Mouse (Mus musculus) G1E-ER4 (cell line): ENCODE measurements around the gene Ccdc148. TPM values are rescaled to one million over a fixed set of nuclear protein-coding genes. Genes with fewer than 3 reads are reported as not detected.

ENCODE experiments used
- GATA1 ChIP-seq: IDR thresholded peaks from one replicate; pipeline ENCODE4 v1.8.0; 2012; ENCODE audit warnings: low read length, inconsistent platforms
- polyA plus RNA-seq: library from polyadenylated mRNA; stranded (reverse); fragments of >175 nt; gene quantifications from 2 replicates; pipeline ENCODE4 v1.2.3, GENCODE M21; 2012

The Ccdc148 gene
- polyA plus RNA-seq, 1 experiment = not detected

- no peak for TF ChIP-seq GATA1
These were observed 242.1 kb downstream of the Ccdc148 start for GRCm38 (mm10) chr2:58918351-58918750.

DNA sequence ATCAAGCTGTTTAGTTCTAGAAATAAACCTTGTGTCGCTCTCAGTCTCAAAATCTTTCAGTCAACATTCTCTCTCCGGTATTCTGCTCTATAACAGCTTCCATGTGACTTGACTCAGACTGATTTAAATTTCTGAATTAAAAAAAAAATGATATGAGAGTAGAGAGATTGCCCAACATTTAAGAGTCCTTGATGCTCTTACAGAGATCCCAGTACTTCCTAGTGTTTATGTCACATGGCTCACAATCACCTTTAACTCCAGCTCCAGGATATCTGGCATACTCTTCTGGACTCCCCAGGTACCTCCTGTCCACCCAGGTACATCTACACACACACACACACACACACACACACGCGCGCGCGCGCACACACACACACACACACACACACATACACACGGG, 248.1 kb downstream of the Ccdc148 start:
- no peak for TF ChIP-seq GATA1

DNA sequence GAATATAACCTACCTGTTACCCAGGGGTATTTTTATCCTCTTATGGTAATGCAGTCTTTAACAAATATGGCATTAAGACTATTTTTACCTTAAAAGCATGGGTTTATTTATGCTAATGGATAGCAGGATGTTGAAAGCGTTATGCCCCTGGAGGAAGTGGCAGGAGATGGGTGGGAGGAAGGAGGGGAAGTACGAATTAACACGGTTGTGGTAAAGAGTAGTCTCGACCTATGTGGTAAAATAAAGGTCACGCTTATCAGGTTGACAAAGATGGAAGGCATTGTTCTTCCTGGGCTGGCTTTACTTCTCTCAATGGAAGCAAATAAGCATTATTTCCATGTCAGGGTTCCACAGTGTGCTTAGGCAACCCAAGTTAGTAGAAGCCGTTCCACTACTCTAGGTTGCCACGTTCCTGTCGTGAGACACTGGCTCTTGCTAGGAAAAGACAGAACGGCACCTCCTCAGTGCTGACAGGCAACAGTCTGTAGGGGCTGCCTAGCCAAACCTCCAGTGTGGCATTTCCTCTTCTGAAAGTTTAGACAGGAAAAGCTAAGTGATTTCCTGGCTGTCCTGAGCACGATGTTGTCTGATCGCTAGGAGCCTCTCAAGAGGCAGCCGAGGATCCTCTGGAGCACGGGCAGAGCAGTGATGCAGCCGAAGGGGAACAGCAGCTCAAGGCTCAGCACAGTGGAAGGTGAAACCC, 253.5 kb downstream of the Ccdc148 start:
- TF ChIP-seq GATA1 = no peak

GRCm38 (mm10) chr2:58905057-58905456, 255.4 kb downstream of the Ccdc148 start:
- no peak for TF ChIP-seq GATA1

GRCm38 (mm10) chr2:58879876-58880275, 280.6 kb downstream of the Ccdc148 start:
- TF ChIP-seq GATA1 = no peak

GRCm38 (mm10) chr2:58859134-58859533, 301.3 kb downstream of the Ccdc148 start, which contains the start of gene Gm11099:
Gm11099 (plus strand) TSS chr2:58859434.
- TF ChIP-seq GATA1 = no peak

- TF ChIP-seq GATA1 = no peak
These were observed 316.0 kb downstream of the Ccdc148 start for GRCm38 (mm10) chr2:58844499-58844898.

- no peak for TF ChIP-seq GATA1
These were observed 318.0 kb downstream of the Ccdc148 start for GRCm38 (mm10) chr2:58842443-58842842.

GRCm38 (mm10) chr2:58841021-58841420, 319.5 kb downstream of the Ccdc148 start:
- no peak for TF ChIP-seq GATA1

GRCm38 (mm10) chr2:58832253-58832980, 328.1 kb downstream of the Ccdc148 start:
- TF ChIP-seq GATA1 = no peak

DNA sequence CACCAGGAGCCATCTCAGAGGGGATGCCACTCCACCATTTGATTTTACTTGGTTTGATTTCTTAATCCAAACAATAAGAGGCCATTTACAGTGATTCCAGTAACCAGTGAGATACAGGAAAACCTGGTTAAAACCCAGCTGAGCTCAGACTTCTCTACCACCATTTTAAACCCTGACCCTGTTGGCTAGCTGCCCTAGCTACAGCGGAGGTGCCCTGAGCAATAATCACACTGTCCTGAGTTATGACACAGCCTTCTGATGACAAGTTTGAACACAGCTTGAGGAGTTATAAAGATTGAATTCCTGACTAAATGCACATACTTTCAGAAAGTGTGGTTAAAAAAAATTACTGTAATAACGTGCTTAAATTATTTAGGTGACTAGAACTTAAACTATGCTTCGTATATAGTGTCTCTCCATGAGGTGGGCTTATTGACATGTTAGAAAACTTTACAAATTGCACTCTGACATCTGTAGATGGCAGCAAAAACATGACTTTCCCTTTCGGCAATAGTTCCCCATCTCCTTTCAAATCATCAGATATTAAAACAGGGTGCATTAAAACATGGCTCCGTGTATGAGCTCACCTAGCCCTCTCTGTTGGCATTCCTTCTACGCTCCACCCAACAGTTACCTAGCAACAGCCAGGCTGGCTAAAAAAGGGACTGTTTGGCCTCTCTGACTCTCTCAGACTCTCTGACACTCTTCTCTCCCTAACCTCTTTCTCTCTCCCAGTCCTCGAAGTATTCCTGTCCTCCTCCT, 330.3 kb downstream of the Ccdc148 start:
- no peak for TF ChIP-seq GATA1

- TF ChIP-seq GATA1 = no peak
These were observed 331.4 kb downstream of the Ccdc148 start for GRCm38 (mm10) chr2:58828910-58829600.

GRCm38 (mm10) chr2:58812941-58813340, 347.5 kb downstream of the Ccdc148 start:
- no peak for TF ChIP-seq GATA1

DNA sequence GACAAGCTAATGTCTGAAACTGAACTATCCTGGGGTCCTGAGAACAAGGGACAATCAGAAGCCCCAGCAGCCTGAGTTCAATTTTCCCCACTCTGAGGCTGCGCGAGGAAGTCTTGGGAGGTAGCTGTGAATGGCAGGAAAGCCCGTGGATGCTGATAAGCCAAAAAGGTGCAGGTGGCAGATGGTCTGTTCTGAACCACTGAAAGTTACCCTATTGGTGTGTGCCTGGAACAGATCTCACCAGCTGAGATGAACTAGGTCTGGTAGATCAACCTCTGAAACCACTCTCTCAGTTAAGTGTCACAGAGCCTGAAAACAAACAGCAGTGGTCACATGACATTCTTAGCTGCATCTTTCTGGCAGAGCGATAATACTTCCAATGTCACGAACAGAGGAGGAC, 360.9 kb downstream of the Ccdc148 start:
- TF ChIP-seq GATA1 = no peak

DNA sequence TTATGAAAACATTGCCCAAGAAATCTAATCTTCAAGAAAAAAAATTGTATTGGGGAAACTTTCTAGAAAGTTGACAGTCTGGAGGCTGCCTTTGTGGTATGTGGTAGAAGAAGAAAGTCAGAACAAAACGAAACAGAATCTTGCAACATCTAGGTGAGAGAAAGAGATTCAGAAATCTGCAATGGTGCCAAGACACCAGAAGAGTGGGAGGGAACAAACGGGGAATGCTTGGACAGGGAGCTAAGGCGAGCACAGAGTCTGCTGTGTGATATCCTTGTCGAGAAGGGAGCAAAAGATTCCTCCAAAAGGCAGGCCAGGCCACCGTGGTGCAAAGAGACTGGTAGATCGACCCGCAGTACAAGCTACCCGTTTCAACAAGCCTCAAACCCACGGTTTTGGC, 361.4 kb downstream of the Ccdc148 start:
- no peak for TF ChIP-seq GATA1

- TF ChIP-seq GATA1 = no peak
These were observed 363.0 kb downstream of the Ccdc148 start for GRCm38 (mm10) chr2:58797506-58797905.
